Mouse (Mus musculus) adrenal gland, adult 18-20 months (tissue): ENCODE data around the gene 2810408A11Rik. TPM values are rescaled to one million over a fixed set of nuclear protein-coding genes. Genes with fewer than 3 reads are reported as not detected.

Source experiments
- DNase-seq, 2 experiments: peaks; one replicate each; pipeline ENCODE4 v3.0.0; 2021 to 2022; ENCODE audit warnings: low spot score in 2 of 2
- total RNA-seq, 2 experiments: library from RNA; stranded (reverse); gene quantifications; 1 replicate in 1 of 2; 2 replicates in 1 of 2; pipeline ENCODE4 v1.2.3; 2021

The 2810408A11Rik gene
- total RNA-seq, 2 experiments from 2014 or later: 0.29 to 0.86 TPM

GRCm38 (mm10) chr11:69913554-69914371 is 13.0 kb upstream of the 2810408A11Rik start, which contains the start of gene Gps2:
TSS of gene Gps2 (plus strand) at chr11:69913888.
- peak; percentile 91 for DNase-seq

GRCm38 (mm10) chr11:69912716-69913530 is 12.1 kb upstream of the 2810408A11Rik start:
- DNase-seq: no peak

- no peak for DNase-seq
These were observed 10.9 kb upstream of the 2810408A11Rik start for GRCm38 (mm10) chr11:69911701-69912100.

GRCm38 (mm10) chr11:69910781-69911560 is 10.2 kb upstream of the 2810408A11Rik start:
- DNase-seq: no peak

- no peak for DNase-seq
These were observed 9.4 kb upstream of the 2810408A11Rik start for GRCm38 (mm10) chr11:69910177-69910576.

- no peak for DNase-seq
These were observed 8.4 kb upstream of the 2810408A11Rik start for GRCm38 (mm10) chr11:69909174-69909573.

GRCm38 (mm10) chr11:69908645-69909044 is 7.9 kb upstream of the 2810408A11Rik start:
- DNase-seq: no peak

GRCm38 (mm10) chr11:69904311-69904710 is 3.5 kb upstream of the 2810408A11Rik start:
- DNase-seq: no peak

GRCm38 (mm10) chr11:69902972-69903371 is 2.2 kb upstream of the 2810408A11Rik start:
- DNase-seq: no peak

- no peak for DNase-seq
These were observed 1.2 kb upstream of the 2810408A11Rik start for GRCm38 (mm10) chr11:69901993-69902392.

GRCm38 (mm10) chr11:69901406-69901846 is 639 bp upstream of the 2810408A11Rik start:
- DNase-seq: peak; percentile 81 to 87

GRCm38 (mm10) chr11:69899870-69900269 is 917 bp downstream of the 2810408A11Rik start:
- DNase-seq: no peak

- no peak for DNase-seq
These were observed 5.5 kb downstream of the 2810408A11Rik start, which contains the start of gene Acap1 for GRCm38 (mm10) chr11:69895291-69895690. TSS of gene Acap1 (minus strand) at chr11:69895539.

GRCm38 (mm10) chr11:69894671-69895070 is 6.1 kb downstream of the 2810408A11Rik start:
- DNase-seq: no peak

- DNase-seq: no peak
These were observed 9.3 kb downstream of the 2810408A11Rik start for GRCm38 (mm10) chr11:69891482-69891881.

GRCm38 (mm10) chr11:69886907-69887635 is 13.7 kb downstream of the 2810408A11Rik start:
- no peak for DNase-seq

- no peak for DNase-seq
These were observed 16.1 kb downstream of the 2810408A11Rik start for GRCm38 (mm10) chr11:69884663-69885062.

GRCm38 (mm10) chr11:69884240-69884639 is 16.5 kb downstream of the 2810408A11Rik start:
- DNase-seq: no peak

GRCm38 (mm10) chr11:69883527-69884151 is 17.1 kb downstream of the 2810408A11Rik start:
- no peak for DNase-seq

- no peak for DNase-seq
These were observed 17.7 kb downstream of the 2810408A11Rik start for GRCm38 (mm10) chr11:69883066-69883465.
